Mouse (Mus musculus) splenic B cell, adult 2 months (primary cell): ENCODE data around the gene Rprd1b.

Experiments used
- DNase-seq: peaks from one replicate; pipeline ENCODE4 v3.0.0-alpha.2; 2011; ENCODE audit warnings: low read depth, low spot score
- H3K27me3 ChIP-seq: 2 replicates; pipeline ENCODE4 v1.6.1; 2012; ENCODE audit warnings: mild to moderate bottlenecking, low read length, moderate library complexity, mixed read lengths; ENCODE audit not compliant: control insufficient read depth, poor library complexity, insufficient read depth, severe bottlenecking
- H3K36me3 ChIP-seq: 2 replicates; pipeline ENCODE4 v1.6.1; 2012; ENCODE audit warnings: mild to moderate bottlenecking, low read length, moderate library complexity, mixed read lengths; ENCODE audit not compliant: control insufficient read depth, poor library complexity, insufficient read depth, severe bottlenecking

Rprd1b gene

GRCm38 (mm10) chr2:158167496-158168205 is 139.4 kb downstream of the Rprd1b start:
- Histone ChIP-seq H3K27me3 (no peaks in the 10 kb centered on the region), H3K36me3 (no peaks in the 10 kb centered on the region)
- peak; percentile 41 for DNase-seq

GRCm38 (mm10) chr2:158168741-158169211 is 140.5 kb downstream of the Rprd1b start:
- Histone ChIP-seq H3K27me3 (no peaks in the 10 kb centered on the region), H3K36me3 (no peaks in the 10 kb centered on the region)
- DNase-seq, result no peak

GRCm38 (mm10) chr2:158169351-158169750 is 141.1 kb downstream of the Rprd1b start:
- H3K36me3 ChIP-seq, result no peaks in the 10 kb centered on the region
- no peaks in the 10 kb centered on the region for H3K27me3 ChIP-seq
- DNase-seq, result no peak

- Histone ChIP-seq H3K36me3 (no peaks in the 10 kb centered on the region), H3K27me3 (no peaks in the 10 kb centered on the region)
- DNase-seq, result no peak
Measured at GRCm38 (mm10) chr2:158169771-158170170, 141.5 kb downstream of the Rprd1b start.

GRCm38 (mm10) chr2:158170394-158170793 is 142.1 kb downstream of the Rprd1b start:
- DNase-seq, result no peak

GRCm38 (mm10) chr2:158174438-158174837 is 146.1 kb downstream of the Rprd1b start:
- peak; percentile 59 for DNase-seq
- Histone ChIP-seq H3K27me3 (no peaks in the 10 kb centered on the region), H3K36me3 (no peaks in the 10 kb centered on the region)

More at GRCm38 (mm10) chr2:158170394-158170793, 142.1 kb downstream of the Rprd1b start:
- H3K27me3 ChIP-seq, result no peaks in the 10 kb centered on the region
- H3K36me3 ChIP-seq, result no peaks in the 10 kb centered on the region

GRCm38 (mm10) chr2:158174958-158175357 is 146.7 kb downstream of the Rprd1b start:
- peak; percentile 55 for DNase-seq
- Histone ChIP-seq H3K27me3 (no peaks in the 10 kb centered on the region), H3K36me3 (no peaks in the 10 kb centered on the region)

GRCm38 (mm10) chr2:158175433-158175832 is 147.1 kb downstream of the Rprd1b start:
- H3K36me3 ChIP-seq, result no peaks in the 10 kb centered on the region
- H3K27me3 ChIP-seq, result no peaks in the 10 kb centered on the region
- DNase-seq, result peak; percentile 46

GRCm38 (mm10) chr2:158176763-158177162 is 148.5 kb downstream of the Rprd1b start:
- H3K36me3 ChIP-seq, result no peaks in the 10 kb centered on the region
- no peak for DNase-seq

GRCm38 (mm10) chr2:158177574-158177973 is 149.3 kb downstream of the Rprd1b start:
- no peaks in the 10 kb centered on the region for H3K27me3 ChIP-seq
- no peaks in the 10 kb centered on the region for H3K36me3 ChIP-seq
- DNase-seq, result no peak

More at GRCm38 (mm10) chr2:158176763-158177162, 148.5 kb downstream of the Rprd1b start:
- H3K27me3 ChIP-seq, result no peaks in the 10 kb centered on the region

GRCm38 (mm10) chr2:158178139-158178538 is 149.8 kb downstream of the Rprd1b start:
- no peaks in the 10 kb centered on the region for H3K36me3 ChIP-seq
- DNase-seq, result no peak
- H3K27me3 ChIP-seq, result no peaks in the 10 kb centered on the region

- Histone ChIP-seq H3K36me3 (no peaks in the 10 kb centered on the region), H3K27me3 (no peaks in the 10 kb centered on the region)
- peak; percentile 67 for DNase-seq
Measured at GRCm38 (mm10) chr2:158178696-158179369, 150.5 kb downstream of the Rprd1b start.

GRCm38 (mm10) chr2:158179370-158180111 is 151.2 kb downstream of the Rprd1b start:
- Histone ChIP-seq H3K27me3 (no peaks in the 10 kb centered on the region), H3K36me3 (no peaks in the 10 kb centered on the region)
- no peak for DNase-seq

GRCm38 (mm10) chr2:158180797-158181196 is 152.5 kb downstream of the Rprd1b start:
- DNase-seq, result peak; percentile 66
- H3K36me3 ChIP-seq, result no peaks in the 10 kb centered on the region
- H3K27me3 ChIP-seq, result no peaks in the 10 kb centered on the region
